Mouse (Mus musculus): ENCODE measurements around the gene Gal3st1.
A peak's percentile ranks its signal among the peaks of the same experiment; 100 is the strongest.
"Not testable (repeated sequence)": the region's sequence is repeated elsewhere in the genome, so short reads cannot be mapped to it uniquely, and the experiment has no call there.

Gal3st1 gene

DNA sequence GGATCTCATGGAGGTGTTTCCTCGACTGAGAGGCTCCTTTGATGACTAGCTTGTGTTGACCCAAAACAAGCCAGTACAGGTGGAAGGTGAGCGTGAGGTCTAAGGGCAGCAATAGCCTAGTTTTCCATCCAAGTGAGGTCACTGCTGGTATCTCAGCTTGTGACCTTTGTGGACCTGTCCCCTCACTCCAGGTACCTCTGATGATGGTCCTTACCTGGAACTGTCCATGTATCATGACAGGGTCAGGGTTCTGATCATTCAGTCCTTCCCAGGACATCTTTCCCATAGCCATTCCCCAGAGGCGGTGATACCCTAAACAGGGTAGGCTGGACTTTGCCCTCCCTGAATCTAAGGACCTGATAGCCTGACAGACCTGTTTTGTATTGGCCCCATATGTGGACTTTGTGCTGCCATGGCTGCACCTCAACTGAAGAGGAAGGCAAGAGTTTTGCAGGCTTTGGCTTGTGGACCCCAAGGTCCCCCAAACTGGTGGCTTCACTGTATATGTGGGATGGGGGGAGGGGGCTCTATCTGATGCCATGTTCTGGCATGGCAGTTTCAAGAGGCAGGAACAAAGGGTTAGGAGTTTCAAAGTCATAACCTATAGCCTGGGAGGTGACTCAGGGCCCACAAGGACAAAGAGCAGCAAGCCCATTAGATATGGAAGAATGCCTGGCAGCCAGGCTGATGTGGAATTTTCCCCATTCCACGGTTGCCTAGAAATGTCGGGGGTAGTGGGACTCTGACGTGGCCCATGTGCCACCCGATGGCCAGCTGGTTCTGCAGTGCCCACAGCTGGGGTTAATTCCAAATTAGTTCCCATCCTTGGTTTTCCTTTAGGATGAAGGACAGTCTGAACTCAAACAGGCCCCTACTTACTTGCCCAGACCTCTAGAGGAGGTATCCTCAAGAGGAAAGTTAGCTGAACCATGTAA lies 894 bp upstream of the Gal3st1 start:
- no peak for DNase-seq (ENCODE audit: low spot score in 2 of 2)

- DNase-seq (ENCODE audit: low spot score in 2 of 2), result no peak
Measured at GRCm38 (mm10) chr11:3983863-3984745, 668 bp downstream of the Gal3st1 start.

- DNase-seq (ENCODE audit: low spot score in 2 of 2), result no peak
Measured at GRCm38 (mm10) chr11:3989748-3990147, 6.3 kb downstream of the Gal3st1 start.

DNA sequence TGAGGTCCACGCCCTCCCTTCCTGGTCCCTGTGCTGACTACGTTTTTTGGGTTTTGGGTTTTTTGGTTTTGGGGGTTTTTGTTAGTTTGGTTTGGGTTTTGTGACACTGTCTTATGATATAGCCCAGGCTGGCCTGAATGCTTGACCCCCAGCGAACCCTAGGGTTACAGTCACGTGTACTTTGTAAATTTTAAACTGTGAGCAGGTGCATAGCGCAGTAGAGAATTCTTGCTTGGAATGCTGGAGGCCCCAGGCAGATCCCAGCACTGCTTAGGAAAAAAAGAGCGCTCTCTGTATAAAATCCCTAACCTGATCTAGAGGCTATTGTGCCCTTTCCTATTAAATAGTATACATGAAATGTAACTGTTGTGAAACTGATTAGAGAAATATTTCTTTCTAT lies 9.7 kb downstream of the Gal3st1 start:
- DNase-seq (ENCODE audit: low spot score in 2 of 2), result no peak

DNA sequence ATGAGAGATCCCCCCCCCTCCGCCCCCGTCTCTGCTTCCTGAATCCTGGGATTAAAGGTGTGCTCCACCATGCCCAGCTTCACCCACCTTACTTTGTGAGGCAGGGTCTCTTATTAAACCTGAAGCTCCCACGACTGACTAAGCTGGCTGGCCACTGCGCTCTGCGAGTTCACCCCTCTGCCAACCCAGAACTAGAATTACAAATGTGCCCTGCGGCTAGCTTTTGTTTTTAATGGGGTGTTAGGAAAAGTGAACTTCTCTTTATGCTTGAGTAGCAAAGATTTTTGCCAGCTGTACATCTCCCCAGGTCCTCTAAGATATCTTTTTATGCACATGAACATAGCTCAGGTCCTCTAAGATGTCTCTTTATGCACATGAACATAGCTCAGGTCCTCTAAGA lies 10.5 kb downstream of the Gal3st1 start:
- no peak for DNase-seq (ENCODE audit: low spot score in 2 of 2)

DNA sequence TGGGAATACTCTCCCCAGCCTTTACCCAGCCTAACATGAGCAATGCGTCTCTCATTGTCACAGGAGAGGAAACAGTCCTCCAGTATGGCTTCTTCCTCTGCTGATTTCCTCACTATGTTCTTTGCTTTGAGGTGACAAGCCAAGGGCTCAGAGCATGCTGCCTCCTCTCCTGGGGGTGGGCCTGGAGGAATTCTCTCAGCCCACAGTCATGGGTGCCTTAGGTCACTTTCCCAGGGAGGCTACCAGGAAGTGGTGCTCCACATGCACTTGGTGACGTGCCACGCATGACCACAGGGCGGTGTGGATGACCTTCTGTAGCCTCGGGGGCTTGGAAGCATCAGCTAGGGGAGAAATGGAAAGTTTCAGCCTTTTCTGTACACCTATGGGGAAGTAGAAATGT lies 12.1 kb downstream of the Gal3st1 start:
- no peak for DNase-seq (ENCODE audit: low spot score in 2 of 2)

DNA sequence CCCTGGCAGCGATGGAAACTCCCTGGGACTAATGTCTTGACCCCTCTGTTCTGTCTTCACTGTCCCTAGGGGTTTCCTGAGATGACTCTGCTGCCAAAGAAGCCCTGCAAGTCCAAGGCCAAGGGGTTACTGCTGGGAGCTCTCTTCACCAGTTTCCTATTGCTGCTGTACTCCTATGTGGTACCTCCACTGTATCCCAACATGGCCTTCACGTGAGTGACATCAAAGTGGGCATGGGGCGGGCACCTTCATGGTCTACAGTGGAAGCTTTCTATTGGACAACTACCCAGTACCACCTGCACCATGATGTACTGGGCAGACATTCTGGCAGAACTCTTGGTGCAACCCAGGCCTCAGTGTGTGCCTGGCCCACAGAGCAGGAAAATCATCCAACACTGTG lies 13.4 kb downstream of the Gal3st1 start:
- no peak for DNase-seq (ENCODE audit: low spot score in 2 of 2)

GRCm38 (mm10) chr11:3997978-3998720 lies 14.7 kb downstream of the Gal3st1 start:
- DNase-seq (ENCODE audit: low spot score in 2 of 2), result no peak

GRCm38 (mm10) chr11:3999547-3999946 lies 16.1 kb downstream of the Gal3st1 start:
- no peak for DNase-seq (ENCODE audit: low spot score in 2 of 2)

- DNase-seq (ENCODE audit: low spot score in 2 of 2), result peak in 1 of 2 experiments; percentile 73
Measured at GRCm38 (mm10) chr11:4001603-4002002, 18.2 kb downstream of the Gal3st1 start.

DNA sequence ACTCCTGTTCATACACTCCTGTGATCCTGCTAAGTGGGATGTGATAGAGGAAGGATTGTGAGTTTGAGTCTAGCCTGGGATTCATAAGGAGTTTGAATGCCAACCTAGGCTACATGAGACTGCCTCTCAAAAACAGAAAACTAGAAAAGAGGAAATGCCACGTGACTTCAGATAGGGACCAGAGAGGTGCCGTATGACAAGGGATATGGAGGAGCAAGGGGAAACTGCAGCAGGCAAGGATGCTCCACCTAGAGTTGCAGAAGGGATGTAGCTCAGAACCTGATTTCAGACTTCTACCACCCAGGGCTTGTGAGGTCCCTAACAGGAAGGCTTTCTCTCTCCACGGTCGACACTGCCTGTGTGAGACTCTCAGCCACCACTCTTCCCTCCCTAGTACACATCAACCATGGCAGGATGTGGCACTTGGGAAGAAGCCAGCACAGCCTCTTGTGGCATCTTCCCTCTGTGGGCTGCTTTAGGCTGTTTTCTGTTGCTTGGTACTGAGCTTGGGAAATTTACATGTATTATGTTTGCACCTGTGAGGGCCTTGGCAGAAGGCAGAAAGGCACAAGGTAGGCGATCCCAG lies 21.9 kb downstream of the Gal3st1 start:
- DNase-seq (ENCODE audit: low spot score in 2 of 2), result no peak

- DNase-seq (ENCODE audit: low spot score in 2 of 2), result no peak
Measured at GRCm38 (mm10) chr11:4006462-4006861, 23.0 kb downstream of the Gal3st1 start.

DNA sequence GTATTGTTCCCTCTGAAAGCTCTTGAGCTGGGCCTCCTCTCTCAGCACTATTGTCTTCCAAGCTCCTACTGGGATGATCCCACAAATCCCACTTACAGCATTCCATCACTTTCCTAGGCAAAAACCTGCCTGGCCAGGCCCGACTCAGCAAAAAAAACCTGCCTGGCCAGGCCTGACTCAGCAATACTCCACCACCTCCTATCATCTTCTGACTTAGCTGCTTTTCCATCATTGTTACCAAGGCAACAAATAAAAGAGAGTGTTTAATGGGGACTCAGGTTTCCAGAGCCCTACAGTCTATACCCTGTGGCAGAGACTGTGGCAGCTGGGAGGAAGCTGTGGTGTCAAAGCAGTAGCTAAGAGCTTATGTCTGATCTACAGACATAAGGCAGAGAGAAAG lies 29.2 kb downstream of the Gal3st1 start:
- DNase-seq (ENCODE audit: low spot score in 2 of 2), result no peak

DNA sequence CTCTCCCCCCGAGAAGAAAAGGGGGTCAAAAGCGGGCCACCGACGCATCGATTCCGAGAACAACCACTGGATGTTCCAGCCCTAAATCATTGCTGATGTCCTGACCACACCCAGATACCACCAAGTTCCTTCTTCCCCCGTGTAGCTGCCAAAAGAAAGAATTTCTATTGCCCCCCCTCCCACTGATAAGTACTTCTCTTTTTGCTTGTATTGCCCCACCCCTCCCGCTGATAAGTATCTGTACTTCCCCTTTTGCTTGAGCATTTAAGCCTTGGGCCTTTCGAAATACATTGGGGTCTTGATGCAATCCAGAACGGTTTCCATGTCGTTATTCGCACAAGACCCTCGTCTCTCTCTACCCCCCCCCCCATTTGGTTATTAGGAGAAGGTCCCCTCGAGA lies 32.4 kb downstream of the Gal3st1 start:
- DNase-seq (ENCODE audit: low spot score in 2 of 2), result not testable (repeated sequence)

DNA sequence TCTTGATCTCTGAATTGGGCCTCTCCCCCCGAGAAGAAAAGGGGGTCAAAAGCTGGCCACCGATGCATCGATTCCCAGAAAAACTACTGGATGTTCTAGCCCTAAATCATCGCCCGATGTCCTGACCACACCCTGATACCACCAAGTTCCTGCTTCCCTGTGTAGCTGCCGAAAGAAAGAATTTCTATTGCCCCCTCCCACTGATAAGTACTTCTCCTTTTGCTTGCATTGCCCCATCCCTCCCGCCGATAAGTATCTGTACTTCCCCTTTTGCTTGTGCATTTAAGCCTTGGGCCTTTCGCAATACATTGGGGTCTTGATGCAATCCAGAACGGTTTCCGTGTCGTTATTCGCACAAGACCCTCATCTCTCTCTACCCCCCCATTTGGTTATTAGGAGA lies 38.7 kb downstream of the Gal3st1 start:
- not testable (repeated sequence) for DNase-seq (ENCODE audit: low spot score in 2 of 2)

- no peak for DNase-seq (ENCODE audit: low spot score in 2 of 2)
Measured at GRCm38 (mm10) chr11:4023321-4023720, 39.9 kb downstream of the Gal3st1 start.

GRCm38 (mm10) chr11:4027066-4027465 lies 43.6 kb downstream of the Gal3st1 start:
- no peak for DNase-seq (ENCODE audit: low spot score in 2 of 2)

DNA sequence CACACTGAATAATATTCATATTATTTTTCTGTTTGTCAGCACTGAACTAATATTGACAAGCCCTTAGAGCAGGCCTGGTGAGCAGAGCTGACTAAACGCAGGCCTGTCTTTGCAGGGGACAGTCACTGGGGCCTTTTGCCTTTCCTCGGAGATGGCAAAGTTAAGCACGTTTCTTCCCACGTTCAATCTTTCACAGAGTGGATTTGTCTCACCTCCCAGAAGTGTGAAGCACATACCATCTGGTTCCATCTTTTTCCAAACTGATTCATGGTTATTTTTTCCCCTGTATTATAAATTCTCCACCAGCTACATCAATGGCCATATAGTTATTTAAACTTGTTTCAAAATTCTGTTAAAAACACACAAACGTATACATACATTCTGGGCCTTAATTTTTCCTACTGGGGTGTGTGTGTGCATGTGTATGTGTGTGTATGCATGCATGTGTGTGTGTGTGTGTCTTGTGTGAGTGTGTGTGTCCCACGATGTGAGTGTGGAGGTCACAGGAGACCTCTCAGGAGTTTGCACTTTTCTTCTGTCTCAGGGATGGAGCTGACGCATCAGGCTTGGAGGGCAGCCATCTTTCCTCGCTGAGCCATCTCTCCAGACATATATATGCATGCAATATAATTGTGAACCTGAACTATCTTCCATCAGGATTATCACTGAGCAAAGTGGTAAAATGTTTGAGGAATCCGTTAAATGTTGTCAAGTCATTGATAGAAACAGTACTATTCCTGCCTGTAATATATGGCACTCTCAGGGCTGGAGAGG lies 44.3 kb downstream of the Gal3st1 start:
- peak in 1 of 2 experiments; percentile 50 for DNase-seq (ENCODE audit: low spot score in 2 of 2)

GRCm38 (mm10) chr11:4029343-4029742 lies 45.9 kb downstream of the Gal3st1 start:
- DNase-seq (ENCODE audit: low spot score in 2 of 2), result no peak

DNA sequence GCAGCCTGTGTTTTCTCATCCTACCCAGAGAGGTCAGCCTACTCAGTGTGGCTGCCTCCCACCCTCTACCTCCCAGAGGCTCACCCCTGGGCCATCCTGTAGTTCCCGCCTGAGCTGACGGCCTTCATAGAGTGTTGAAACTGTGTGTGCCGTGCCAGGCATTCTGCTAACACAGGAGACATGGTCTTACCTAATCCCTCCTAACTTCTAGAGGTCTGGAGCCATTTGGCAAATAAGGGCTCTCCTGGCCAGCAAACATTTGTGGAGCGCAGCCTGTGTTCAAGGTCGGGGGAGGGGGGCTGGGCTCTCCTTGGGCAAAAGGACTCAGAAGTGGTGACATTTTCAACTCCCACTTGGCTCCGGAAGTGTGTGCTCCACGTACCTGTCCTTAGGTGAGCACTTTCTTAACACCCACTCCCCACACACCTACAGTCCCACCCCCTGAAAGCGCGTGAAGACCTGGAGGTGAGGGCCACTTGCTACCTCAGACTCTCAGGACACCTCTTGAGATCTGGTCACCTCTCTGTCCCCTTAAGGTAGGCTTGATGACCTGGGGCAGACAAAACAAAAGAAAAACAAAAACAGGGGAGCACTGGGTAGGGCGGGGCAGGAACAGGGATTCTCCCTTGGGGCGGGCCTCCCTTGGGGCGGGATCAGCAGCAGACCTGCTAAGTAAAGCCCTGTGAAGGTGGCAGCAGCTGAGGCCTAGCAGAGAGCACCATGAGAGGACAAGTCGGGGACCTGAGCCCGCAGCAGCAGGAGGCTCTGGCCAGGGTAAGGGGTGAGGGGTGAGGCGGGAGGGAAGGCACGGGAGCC lies 47.9 kb downstream of the Gal3st1 start, which contains the start of gene Sec14l4:
Gene Sec14l4 (plus strand): TSS at position 337 of the 816 bp plus-strand sequence.
- DNase-seq (ENCODE audit: low spot score in 2 of 2), result no peak
